20 mouse cellular contexts compared by ENCODE assay signal in the genomic region with DNA sequence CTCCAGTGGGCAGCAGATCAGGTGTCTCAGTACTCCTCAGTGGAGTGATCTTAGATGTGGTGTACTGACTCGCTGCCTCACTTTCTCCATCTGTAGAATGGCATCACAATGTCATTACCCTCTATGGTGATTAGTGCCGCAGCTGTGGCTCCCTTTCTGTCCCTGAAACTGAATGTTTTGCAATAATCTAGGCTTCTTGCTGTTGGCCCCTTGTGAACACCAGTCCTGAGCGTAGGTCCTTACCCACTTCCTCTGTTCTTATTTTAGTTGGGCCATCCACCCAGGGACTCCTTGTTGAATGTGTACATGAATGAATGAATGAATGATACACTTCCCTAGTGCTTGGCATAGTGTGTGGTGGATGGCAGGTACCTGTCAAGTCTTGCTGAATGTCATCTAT.
"Had no signal": no experiment of that assay in that cellular context is flagged by ENCODE, and none has a peak within 500 bp of the region (broad histone marks: within the 10 kb centered on the region; RNA-seq: fewer than 3 reads in every experiment).

No protein-coding gene starts in this region.

- ATAC-seq: lung, postnatal 0 days; midbrain, embryonic 16.5 days had no signal

- H3K27me3 ChIP-seq: kidney, embryonic 15.5 days; liver, embryonic 13.5 days; midbrain, embryonic 12.5 days; stomach, embryonic 15.5 days had no signal

- H3K9me3 ChIP-seq: kidney, embryonic 15.5 days; liver, embryonic 13.5 days; midbrain, embryonic 12.5 days; neural tube, embryonic 12.5 days; neural tube, embryonic 15.5 days; stomach, embryonic 15.5 days had no signal

- DNase-seq: kidney, adult 11 months; kidney, adult 8-10 months; kidney, postnatal 10 days; kidney, postnatal 36 days; layer of hippocampus, postnatal 36 days; liver, embryonic 13.5 days; lung, embryonic 14.5 days; retina, postnatal 1 day; right cerebral cortex, postnatal 25 days; spleen, adult 18-20 months; thymus, postnatal 36 days had no signal

- H3K4me2 ChIP-seq: kidney, embryonic 15.5 days; liver, embryonic 13.5 days; lung, embryonic 14.5 days; midbrain, embryonic 12.5 days; neural tube, embryonic 12.5 days; neural tube, embryonic 15.5 days; stomach, embryonic 15.5 days had no signal

- H3K4me1 ChIP-seq: liver, embryonic 13.5 days; stomach, embryonic 15.5 days had no signal

- H3K9ac ChIP-seq: kidney, embryonic 15.5 days; liver, embryonic 13.5 days; lung, embryonic 14.5 days; midbrain, embryonic 12.5 days; neural tube, embryonic 12.5 days; neural tube, embryonic 15.5 days; stomach, embryonic 15.5 days had no signal

- H3K27ac ChIP-seq: kidney, embryonic 15.5 days; left cerebral cortex, adult 2 months; liver, embryonic 13.5 days; macrophage; midbrain, embryonic 12.5 days; neural tube, embryonic 12.5 days; neural tube, embryonic 15.5 days; stomach, embryonic 15.5 days had no signal

- H3K4me3 ChIP-seq: kidney, embryonic 15.5 days; left cerebral cortex, adult 2 months; liver, embryonic 13.5 days; midbrain, embryonic 12.5 days; neural tube, embryonic 12.5 days; neural tube, embryonic 15.5 days; stomach, embryonic 15.5 days had no signal

- H3K36me3 ChIP-seq: kidney, embryonic 15.5 days; liver, embryonic 13.5 days; midbrain, embryonic 12.5 days; neural tube, embryonic 12.5 days; neural tube, embryonic 15.5 days; stomach, embryonic 15.5 days had no signal
